8 mouse cellular contexts compared by ENCODE assay signal in the genomic region with DNA sequence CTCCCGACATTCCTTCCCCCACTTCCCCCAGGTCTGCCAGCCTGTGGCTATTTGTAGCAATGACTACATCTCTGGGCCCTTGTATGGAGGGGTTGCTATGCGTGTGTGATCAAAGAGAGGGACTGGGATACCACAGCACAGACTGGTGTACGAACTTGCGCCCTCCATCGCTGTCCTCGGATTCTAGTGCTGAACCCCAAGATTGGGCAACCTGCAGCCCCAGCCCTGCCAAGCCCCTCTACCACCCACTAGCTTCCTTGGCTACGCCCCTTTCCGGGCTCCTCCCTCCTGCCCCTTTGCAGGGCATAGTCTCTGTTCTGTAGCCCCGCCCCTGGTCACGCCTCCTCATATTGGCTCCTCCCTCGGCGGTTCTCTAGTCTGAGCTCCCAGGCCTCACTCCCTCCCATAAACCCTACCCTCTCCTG. TPM values are rescaled to one million over a fixed set of nuclear protein-coding genes. Genes with fewer than 3 reads are reported as not detected.
DNase-seq lines count a peak whose midpoint lies in the region; ATAC-seq and TF ChIP-seq lines count a peak whose summit lies in the region.

A gene (plus strand): TSS at position 406 of the 425 bp plus-strand sequence.

- under 1% methylated on average over 12 of the region's 12 CpGs for WGBS in forebrain, embryonic 15.5 days
- 4% methylated on average over 12 of the region's 12 CpGs for WGBS in neural tube, embryonic 15.5 days

- H3K4me1 ChIP-seq in ES-E14 (ENCODE audit: control insufficient read depth in 2 of 2, insufficient read depth in 2 of 2, low read length in 2 of 2, poor library complexity in 1 of 2), result peaks cover 0 to 15% of the 10 kb centered on the region in 2 experiments; a peak in 1 of 4 replicates
- H3K4me1 ChIP-seq in forebrain, embryonic 15.5 days, result peaks cover 59% of the 10 kb centered on the region
- peaks cover 56% of the 10 kb centered on the region for H3K4me1 ChIP-seq in neural tube, embryonic 15.5 days

- H3K9ac ChIP-seq in ES-E14 (ENCODE audit: insufficient read depth, low read depth, low read length, poor library complexity, severe bottlenecking), result peak within 1 kb of the TSS; percentile 74
- H3K9ac ChIP-seq in forebrain, embryonic 15.5 days (replicated peaks), result peak within 1 kb of the TSS; percentile 71
- H3K9ac ChIP-seq in neural tube, embryonic 15.5 days (replicated peaks), result peak within 1 kb of the TSS; percentile 65

- in situ Hi-C loops in ES-E14 (cut with MboI; ENCODE audit: low sequenced_read_pairs in 2 of 2, unreplicated experiment in 2 of 2), result loop anchor here in 1 of 2 experiments (25.0 kb wide), 1 partner anchor 167 kb away; a partner anchor contains a TSS

- peak within 1 kb of the TSS; percentile 75 for H3K4me2 ChIP-seq in forebrain, embryonic 15.5 days (replicated peaks)
- H3K4me2 ChIP-seq in neural tube, embryonic 15.5 days, result peak within 1 kb of the TSS; percentile 78

- H3K36me3 ChIP-seq in ES-E14 (ENCODE audit: control insufficient read depth, insufficient read depth, low read length, poor library complexity, severe bottlenecking), result peaks cover 5% of the 10 kb centered on the region; the same call in 1 of the 2 replicates
- H3K36me3 ChIP-seq in forebrain, embryonic 15.5 days, result 0 out of 2 replicates have a peak, but pooled peaks cover 3% of the 10 kb centered on the region
- peaks cover 13% of the 10 kb centered on the region for H3K36me3 ChIP-seq in neural tube, embryonic 15.5 days

- no peaks in the 10 kb centered on the region for H3K27me3 ChIP-seq in forebrain, embryonic 15.5 days
- no peaks in the 10 kb centered on the region for H3K27me3 ChIP-seq in neural tube, embryonic 15.5 days (replicated peaks)

- peak; percentile 77 for ATAC-seq in forebrain, embryonic 15.5 days (replicated peaks)
- ATAC-seq in neural tube, embryonic 15.5 days (ENCODE audit: low FRiP score), result peak; percentile 90

- no peak within 1 kb of the TSS for H3K27ac ChIP-seq in ES-E14 (ENCODE audit: insufficient read depth, low read depth, low read length, poor library complexity, severe bottlenecking)
- H3K27ac ChIP-seq in forebrain, embryonic 15.5 days (replicated peaks), result peak within 1 kb of the TSS; percentile 77
- H3K27ac ChIP-seq in neural tube, embryonic 15.5 days (replicated peaks), result peak within 1 kb of the TSS; percentile 87

- peak within 1 kb of the TSS; percentile 77 to 90 for H3K4me3 ChIP-seq in ES-E14 (ENCODE audit: insufficient read depth in 1 of 2, low read depth in 1 of 2, low read length in 2 of 2, poor library complexity in 1 of 2, severe bottlenecking in 1 of 2)
- H3K4me3 ChIP-seq in forebrain, embryonic 15.5 days, result peak within 1 kb of the TSS; percentile 64
- H3K4me3 ChIP-seq in neural tube, embryonic 15.5 days (replicated peaks), result peak within 1 kb of the TSS; percentile 54

- intact Hi-C loops in heart, postnatal 14 days (cut with DNase I), result no loop called here

- peak; percentile 98 for DNase-seq in ES-E14 (ENCODE audit: low read depth, low spot score)
- peak; percentile 96 for DNase-seq in cerebellum, adult 11 months
- DNase-seq in heart, postnatal 14 days, result peak; percentile 65 to 78
- DNase-seq in layer of hippocampus, adult 18-20 months (ENCODE audit: low spot score in 2 of 2), result peak; percentile 88 to 93
- peak; percentile 55 to 70 for DNase-seq in lung, adult 18-20 months
- peak; percentile 70 for DNase-seq in thymus, postnatal 14 days

- no peaks in the 10 kb centered on the region for H3K9me3 ChIP-seq in ES-E14 (ENCODE audit: control insufficient read depth, insufficient read depth, low read depth, low read length)
- no peaks in the 10 kb centered on the region for H3K9me3 ChIP-seq in forebrain, embryonic 15.5 days
- no peaks in the 10 kb centered on the region for H3K9me3 ChIP-seq in neural tube, embryonic 15.5 days (replicated peaks)

TF ChIP-seq in ES-E14, 5 proteins besides CTCF, POLR2A, EP300 and RAD21:
- TF ChIP-seq CHD2 (IDR thresholded peaks at IDR 0.05; ENCODE audit: low read depth, low read length), result no peak
- TF ChIP-seq ZC3H11A (IDR thresholded peaks at IDR 0.05; ENCODE audit: borderline replicate concordance, low read depth, low read length), result no peak
- TF ChIP-seq HCFC1 (IDR thresholded peaks at IDR 0.05; ENCODE audit: borderline replicate concordance, insufficient read depth, low read length), result 0 out of 2 replicates have a peak, but pooled peaks have one; percentile 37
- no peak for TF ChIP-seq MAFK (IDR thresholded peaks at IDR 0.05; ENCODE audit: insufficient read depth, low read depth, low read length)

RNA-seq across cellular contexts. Expression of the gene that starts here (rescaled TPM):
- 3.1 and 7.8 TPM in 2 replicates for total RNA-seq in ES-E14 (2012; rRNA removed)
- 0.96 and 1.1 TPM in 2 replicates for polyA plus RNA-seq in forebrain, embryonic 15.5 days (2015; fragmentation: Nextera tagmentation; extraction: Ambion mirVana)
- under 1 TPM; 0.63 to 0.84 TPM for total RNA-seq in heart, postnatal 14 days (2021)
- total RNA-seq in layer of hippocampus, adult 18-20 months (2021), result 100 to 1,000 TPM; 277 to 290 TPM
- 1.2 and 1.4 TPM in 2 replicates for polyA plus RNA-seq in neural tube, embryonic 15.5 days (2015; fragmentation: Nextera tagmentation; extraction: Ambion mirVana)

Comparison
In these comparisons a context has a peak if more than half of its experiments do, and no peak if none do; other contexts are left out.
1. RNA of the gene that starts here (total RNA-seq): 277 to 290 TPM in layer of hippocampus, adult 18-20 months; 3.1 to 7.8 TPM in ES-E14 and 0.63 to 0.84 TPM in heart, postnatal 14 days; every median in the first group is over 10 times any median in the second.
2. Peak in DNase-seq in heart, postnatal 14 days; RNA of the gene not detected or under 1 TPM.
3. Peak in every context shown above with its lines, with median percentiles within 50 percentile points of each other: DNase-seq, H3K4me3 ChIP-seq and H3K9ac ChIP-seq.